Mouse (Mus musculus): ENCODE results near the gene Arhgef28. TPM values are rescaled to one million over a fixed set of nuclear protein-coding genes. Genes with fewer than 3 reads are reported as not detected.

Gene Arhgef28
- polyA plus RNA-seq, 1 experiment, result 16.7 TPM

DNA sequence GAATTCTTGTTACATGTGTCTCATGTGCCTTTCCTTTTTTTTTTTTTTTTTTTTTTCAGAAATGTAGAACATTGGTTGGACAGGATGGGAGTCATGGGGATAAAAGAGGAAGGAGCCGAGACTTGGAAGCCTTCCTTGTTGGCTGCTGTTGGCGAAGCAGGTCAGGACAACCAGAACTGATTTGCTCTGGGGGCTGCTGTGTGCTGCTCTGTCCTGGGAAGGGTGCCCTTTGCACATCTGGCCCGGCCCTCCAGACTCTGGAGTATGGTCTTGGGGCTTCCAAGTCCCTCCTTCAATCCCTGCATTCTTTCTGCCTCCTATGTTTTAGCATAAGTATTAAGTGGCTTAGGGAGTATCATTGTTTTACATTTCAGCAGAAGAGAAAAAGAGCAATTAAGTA, 347.2 kb downstream of the Arhgef28 start:
- Histone ChIP-seq H3K4me3 (ENCODE audit: insufficient read depth, low read length) (no peak overlapping the region), H3K27ac (ENCODE audit: insufficient read depth, low read length) (no peak overlapping the region), H3K4me1 (ENCODE audit: control insufficient read depth, insufficient read depth, low read length) (no peaks in the 10 kb centered on the region)
- TF ChIP-seq POLR2A (IDR thresholded peaks at IDR 0.05; ENCODE audit: low read depth, low read length), result no peak
- no peak for TF ChIP-seq CTCF (IDR thresholded peaks at IDR 0.05; ENCODE audit: borderline replicate concordance, insufficient read depth, low read length)

DNA sequence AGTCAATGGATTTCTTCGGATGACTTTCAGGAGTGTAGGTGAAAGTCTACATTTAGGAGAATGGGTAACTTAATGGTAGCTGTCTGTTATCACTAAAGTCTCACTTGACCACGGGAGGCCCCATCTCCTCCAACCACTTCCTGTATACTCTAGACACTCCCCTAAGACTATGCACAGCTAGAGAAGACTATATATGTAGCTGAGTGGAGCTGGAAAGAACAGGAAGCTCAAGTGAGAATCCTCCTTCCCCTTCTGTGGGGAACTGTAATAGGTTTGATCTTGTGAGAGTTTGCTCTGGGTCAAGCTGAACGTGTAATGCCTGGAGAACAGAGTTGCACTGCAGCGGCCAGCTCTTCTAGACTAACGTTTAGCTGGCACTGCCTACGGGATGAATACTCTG, 348.4 kb downstream of the Arhgef28 start:
- H3K27ac ChIP-seq (ENCODE audit: insufficient read depth, low read length), result no peak overlapping the region
- TF ChIP-seq CTCF (IDR thresholded peaks at IDR 0.05; ENCODE audit: borderline replicate concordance, insufficient read depth, low read length), result no peak
- TF ChIP-seq POLR2A (IDR thresholded peaks at IDR 0.05; ENCODE audit: low read depth, low read length), result no peak
- no peaks in the 10 kb centered on the region for H3K4me1 ChIP-seq (ENCODE audit: control insufficient read depth, insufficient read depth, low read length)
- H3K4me3 ChIP-seq (ENCODE audit: insufficient read depth, low read length), result no peak overlapping the region

- Histone ChIP-seq H3K27ac (ENCODE audit: insufficient read depth, low read length) (no peak overlapping the region), H3K4me1 (ENCODE audit: control insufficient read depth, insufficient read depth, low read length) (no peaks in the 10 kb centered on the region)
- TF ChIP-seq CTCF (IDR thresholded peaks at IDR 0.05; ENCODE audit: borderline replicate concordance, insufficient read depth, low read length) (no peak), POLR2A (IDR thresholded peaks at IDR 0.05; ENCODE audit: low read depth, low read length) (no peak)
These were observed 352.8 kb downstream of the Arhgef28 start for GRCm38 (mm10) chr13:97853356-97853968.

More at GRCm38 (mm10) chr13:97853356-97853968, 352.8 kb downstream of the Arhgef28 start:
- H3K4me3 ChIP-seq (ENCODE audit: insufficient read depth, low read length), result no peak overlapping the region

Other genes with a start within 250 kb of the Arhgef28 start
- gene Utp15, start 56.6 kb upstream of the Arhgef28 start, polyA plus RNA-seq (2011; ENCODE audit: insufficient read length, low read depth, missing spikeins), result 16.7 and 18.8 TPM in 2 replicates
- gene Ankra2, start 56.6 kb upstream of the Arhgef28 start, polyA plus RNA-seq (2011; ENCODE audit: insufficient read length, low read depth, missing spikeins), result 22.7 and 29.5 TPM in 2 replicates
- gene Gm21976, start 73.4 kb upstream of the Arhgef28 start, polyA plus RNA-seq (2011; ENCODE audit: insufficient read length, low read depth, missing spikeins), result not detected in 2 replicates
- 715 and 807 TPM in 2 replicates for gene Btf3, start 110.6 kb upstream of the Arhgef28 start, polyA plus RNA-seq (2011; ENCODE audit: insufficient read length, low read depth, missing spikeins)
- gene Foxd1, start 147.8 kb upstream of the Arhgef28 start, polyA plus RNA-seq (2011; ENCODE audit: insufficient read length, low read depth, missing spikeins), result 5.9 and 6.3 TPM in 2 replicates